Mouse (Mus musculus): Measurements from ENCODE around the gene L3mbtl4.

GRCm38 (mm10) chr17:68492231-68492630 is 218.6 kb downstream of the L3mbtl4 start:
- TF ChIP-seq POLR2A (IDR thresholded peaks at IDR 0.05; ENCODE audit: low read depth, low read length), result no peak
- no peak for TF ChIP-seq CTCF (IDR thresholded peaks at IDR 0.05; ENCODE audit: borderline replicate concordance, insufficient read depth, low read length)

All from embryonic fibroblast, embryonic 13.5 days (primary cell).